Mouse (Mus musculus) liver, postnatal 0 days (tissue): ENCODE measurements at regions not wholly inside any gene's neighbourhood (a gene's known extent, or its start where the extent isn't known, plus 50 kb on each side); places are given as distances from the start of the nearest gene placed in this dataset.

ENCODE experiments used
- CTCF ChIP-seq: sonication (generic); IDR thresholded peaks from 2 replicates; pipeline ENCODE4 v1.5.1; 2016; ENCODE audit warnings: antibody characterized with exemption, low read depth
- EP300 ChIP-seq: IDR thresholded peaks from 2 replicates; pipeline ENCODE4 v1.6.1; 2016; ENCODE audit warnings: antibody characterized with exemption, low read depth, mild to moderate bottlenecking

GRCm38 (mm10) chr12:28302038-28302581 is 250.1 kb downstream of the Dcdc2c start:
- TF ChIP-seq EP300 = no peak
- no peak for TF ChIP-seq CTCF
